Mouse (Mus musculus) lung, embryonic 14.5 days (tissue): ENCODE data around the gene Sh3tc1. TPM values are rescaled to one million over a fixed set of nuclear protein-coding genes. Genes with fewer than 3 reads are reported as not detected.

Source experiments
- ATAC-seq: fragments of 200-750 bp; cut with Nextera tagmentation; 2 replicates; pipeline ENCODE4 v1.8.0; 2017; ENCODE audit warnings: mild to moderate bottlenecking, moderate TSS enrichment, moderate library complexity; ENCODE audit not compliant: insufficient read depth
- DNase-seq: peaks from one replicate; pipeline ENCODE4 v3.0.0-alpha.2; 2015
- H3K27ac ChIP-seq: fragments of 300-500 bp; sonication (generic); 2 replicates; pipeline ENCODE4 v1.5.1; 2014; ENCODE audit warnings: low read depth, mild to moderate bottlenecking, moderate library complexity
- H3K27me3 ChIP-seq: fragments of 300-500 bp; sonication (generic); 2 replicates; pipeline ENCODE4 v1.6.1; 2014; ENCODE audit warnings: low read length, control low read depth; ENCODE audit not compliant: insufficient read depth
- H3K36me3 ChIP-seq: fragments of 300-500 bp; sonication (generic); 2 replicates; pipeline ENCODE4 v1.6.1; 2014; ENCODE audit warnings: control low read depth; ENCODE audit not compliant: insufficient read depth
- H3K4me1 ChIP-seq: fragments of 300-500 bp; sonication (generic); 2 replicates; pipeline ENCODE4 v1.6.1; 2014; ENCODE audit warnings: antibody characterized with exemption, control low read depth; ENCODE audit not compliant: insufficient read depth
- H3K4me2 ChIP-seq: fragments of 300-500 bp; sonication (generic); 2 replicates; pipeline ENCODE4 v1.6.1; 2014; ENCODE audit warnings: mild to moderate bottlenecking
- H3K4me3 ChIP-seq: fragments of 300-500 bp; sonication (generic); 2 replicates; pipeline ENCODE4 v1.5.1; 2014; ENCODE audit warnings: low read depth, low read length
- H3K9ac ChIP-seq: fragments of 300-500 bp; sonication (generic); 2 replicates; pipeline ENCODE4 v1.6.1; 2014
- H3K9me3 ChIP-seq: fragments of 300-500 bp; sonication (generic); 2 replicates; pipeline ENCODE4 v1.6.1; 2016; ENCODE audit warnings: low read depth, low read length, control low read depth
- CTCF ChIP-seq: IDR thresholded peaks from 2 replicates; pipeline ENCODE4 v1.5.1; 2016; ENCODE audit warnings: antibody characterized with exemption, low read depth
- WGBS: fragments of 180-500 bp; shearing (Covaris S2); extraction: QIAGEN DNeasy Blood & Tissue Kit; methylation state at CpG from one replicate; pipeline ENCODE4 v1.1.7; 2014; 5-methylcytosine and 5-hydroxymethylcytosine counted together
- polyA plus RNA-seq: library from polyadenylated mRNA; unstranded; fragments of >200 nt; fragmentation: Nextera tagmentation; extraction: Ambion mirVana; gene quantifications from 2 replicates; pipeline ENCODE4 v1.2.1, GENCODE M21; 2014

Sh3tc1 gene
- polyA plus RNA-seq, 1 experiment from 2014 or later = 8.7 TPM

- Histone ChIP-seq H3K9ac (no peak overlapping the region), H3K9me3 (no peaks in the 10 kb centered on the region), H3K27me3 (peaks cover 20% of the 10 kb centered on the region), H3K4me2 (no peak overlapping the region), H3K36me3 (no peaks in the 10 kb centered on the region), H3K27ac (peak overlapping the region; percentile 84; the same call in 1 of the 2 replicates), H3K4me1 (peaks cover 48% of the 10 kb centered on the region), H3K4me3 (no peak overlapping the region)
- 13% methylated on average over 4 of the region's 4 CpGs for WGBS
- ATAC-seq (peak; percentile 15), DNase-seq (peak; percentile 86)
- TF ChIP-seq CTCF = no peak
Observed at GRCm38 (mm10) chr5:35674081-35674555, 65.7 kb downstream of the Sh3tc1 start.

- H3K27me3 ChIP-seq = peaks cover 10% of the 10 kb centered on the region; the same call in 1 of the 2 replicates
- H3K9me3 ChIP-seq = no peaks in the 10 kb centered on the region
- peaks cover 48% of the 10 kb centered on the region for H3K4me1 ChIP-seq
- WGBS = 33% methylated on average over 7 of the region's 7 CpGs
- peak; percentile 68 for ATAC-seq
- TF ChIP-seq CTCF = no peak
- H3K9ac ChIP-seq = peak overlapping the region; percentile 34; the same call in 1 of the 2 replicates
- H3K4me3 ChIP-seq = no peak overlapping the region
- peak; percentile 91 for DNase-seq
- H3K36me3 ChIP-seq = no peaks in the 10 kb centered on the region
- H3K4me2 ChIP-seq = 0 out of 2 replicates have a peak overlapping the region, but pooled peaks have one; percentile 3
- peak overlapping the region; percentile 84 for H3K27ac ChIP-seq
Observed at GRCm38 (mm10) chr5:35673086-35673485, 66.7 kb downstream of the Sh3tc1 start.

- peaks cover 48% of the 10 kb centered on the region for H3K4me1 ChIP-seq
- no peak for TF ChIP-seq CTCF
Observed at GRCm38 (mm10) chr5:35672581-35672980, 67.2 kb downstream of the Sh3tc1 start.

GRCm38 (mm10) chr5:35671474-35671891, 68.3 kb downstream of the Sh3tc1 start:
- WGBS = 32% methylated on average over 9 of the region's 9 CpGs
- Histone ChIP-seq H3K9me3 (no peaks in the 10 kb centered on the region), H3K4me2 (no peak overlapping the region), H3K4me3 (no peak overlapping the region), H3K27me3 (no peaks in the 10 kb centered on the region), H3K36me3 (no peaks in the 10 kb centered on the region), H3K4me1 (peaks cover 48% of the 10 kb centered on the region), H3K27ac (peak overlapping the region; percentile 83), H3K9ac (no peak overlapping the region)
- ATAC-seq (peak; percentile 41), DNase-seq (peak; percentile 81)
- TF ChIP-seq CTCF = no peak

More at GRCm38 (mm10) chr5:35672581-35672980, 67.2 kb downstream of the Sh3tc1 start:
- Histone ChIP-seq H3K9me3 (no peaks in the 10 kb centered on the region), H3K4me2 (no peak overlapping the region), H3K36me3 (no peaks in the 10 kb centered on the region), H3K27ac (peak overlapping the region; percentile 84), H3K27me3 (peaks cover 6% of the 10 kb centered on the region; the same call in 1 of the 2 replicates), H3K4me3 (no peak overlapping the region), H3K9ac (peak overlapping the region; percentile 34; the same call in 1 of the 2 replicates)
- no peak for DNase-seq
- 68% methylated on average over 1 of the region's 1 CpGs for WGBS
- no peak for ATAC-seq

- H3K4me1 ChIP-seq = peaks cover 48% of the 10 kb centered on the region
Observed at GRCm38 (mm10) chr5:35670412-35670801, 69.4 kb downstream of the Sh3tc1 start.

GRCm38 (mm10) chr5:35669747-35670411, 69.9 kb downstream of the Sh3tc1 start:
- Histone ChIP-seq H3K4me2 (peak overlapping the region; percentile 18; the same call in 1 of the 2 replicates), H3K27ac (peak overlapping the region; percentile 83; the same call in 1 of the 2 replicates), H3K27me3 (no peaks in the 10 kb centered on the region), H3K4me3 (no peak overlapping the region), H3K4me1 (peaks cover 48% of the 10 kb centered on the region), H3K9ac (no peak overlapping the region), H3K36me3 (no peaks in the 10 kb centered on the region), H3K9me3 (no peaks in the 10 kb centered on the region)
- 0 out of 2 replicates have a peak, but pooled peaks have one; percentile 0 for ATAC-seq
- no peak for TF ChIP-seq CTCF
- DNase-seq = peak; percentile 42
- 20% methylated on average over 11 of the region's 11 CpGs for WGBS

More at GRCm38 (mm10) chr5:35670412-35670801, 69.4 kb downstream of the Sh3tc1 start:
- ATAC-seq (peak; percentile 40; the same call in 1 of the 2 replicates), DNase-seq (peak; percentile 79)
- no peak overlapping the region for H3K9ac ChIP-seq
- peak overlapping the region; percentile 18; the same call in 1 of the 2 replicates for H3K4me2 ChIP-seq
- no peaks in the 10 kb centered on the region for H3K36me3 ChIP-seq
- no peaks in the 10 kb centered on the region for H3K27me3 ChIP-seq
- peak overlapping the region; percentile 83 for H3K27ac ChIP-seq
- H3K9me3 ChIP-seq = no peaks in the 10 kb centered on the region
- H3K4me3 ChIP-seq = no peak overlapping the region
- 23% methylated on average over 6 of the region's 6 CpGs for WGBS
- TF ChIP-seq CTCF = no peak

- WGBS = 88% methylated on average over 7 of the region's 7 CpGs
- Histone ChIP-seq H3K27me3 (no peaks in the 10 kb centered on the region), H3K9me3 (no peaks in the 10 kb centered on the region), H3K4me3 (no peak overlapping the region), H3K4me1 (peaks cover 16% of the 10 kb centered on the region), H3K4me2 (no peak overlapping the region), H3K36me3 (no peaks in the 10 kb centered on the region), H3K27ac (no peak overlapping the region), H3K9ac (no peak overlapping the region)
- no peak for DNase-seq
- no peak for ATAC-seq
- TF ChIP-seq CTCF = no peak
Observed at GRCm38 (mm10) chr5:35666152-35666551, 73.6 kb downstream of the Sh3tc1 start.
